Mouse (Mus musculus): ENCODE data around the gene Lrrc28.

- TF ChIP-seq CTCF (IDR thresholded peaks at IDR 0.05; ENCODE audit: low read depth, low read length) (no peak), GATA1 (IDR thresholded peaks at IDR 0.05; ENCODE audit: borderline replicate concordance, low read length) (no peak), TAL1 (conservative IDR thresholded peaks at IDR 0.05; ENCODE audit: low read depth, low read length) (no peak), POLR2AphosphoS5 (IDR thresholded peaks at IDR 0.05; ENCODE audit: insufficient replicate concordance, low read depth, low read length) (no peak)
These were observed 7.1 kb upstream of the Lrrc28 start for GRCm38 (mm10) chr7:67652211-67652610.
